Mouse (Mus musculus) thymus, adult 2 months (tissue): Measurements from ENCODE around the gene Sdk2.

ENCODE experiments used
- CTCF ChIP-seq: fragments of 200-500 bp; IDR thresholded peaks from 2 replicates; pipeline ENCODE4 v1.5.1; 2012; ENCODE audit warnings: mild to moderate bottlenecking, control low read depth, low read length, moderate library complexity, borderline replicate concordance; ENCODE audit not compliant: control insufficient read depth, poor library complexity, insufficient read depth; ENCODE audit errors: extremely low read depth
- POLR2A ChIP-seq: fragments of 200-500 bp; IDR thresholded peaks from 2 replicates; pipeline ENCODE4 v1.6.1; 2012; ENCODE audit warnings: mild to moderate bottlenecking, low read length, control low read depth, moderate library complexity; ENCODE audit not compliant: control insufficient read depth, poor library complexity, insufficient read depth; ENCODE audit errors: extremely low read depth

DNA sequence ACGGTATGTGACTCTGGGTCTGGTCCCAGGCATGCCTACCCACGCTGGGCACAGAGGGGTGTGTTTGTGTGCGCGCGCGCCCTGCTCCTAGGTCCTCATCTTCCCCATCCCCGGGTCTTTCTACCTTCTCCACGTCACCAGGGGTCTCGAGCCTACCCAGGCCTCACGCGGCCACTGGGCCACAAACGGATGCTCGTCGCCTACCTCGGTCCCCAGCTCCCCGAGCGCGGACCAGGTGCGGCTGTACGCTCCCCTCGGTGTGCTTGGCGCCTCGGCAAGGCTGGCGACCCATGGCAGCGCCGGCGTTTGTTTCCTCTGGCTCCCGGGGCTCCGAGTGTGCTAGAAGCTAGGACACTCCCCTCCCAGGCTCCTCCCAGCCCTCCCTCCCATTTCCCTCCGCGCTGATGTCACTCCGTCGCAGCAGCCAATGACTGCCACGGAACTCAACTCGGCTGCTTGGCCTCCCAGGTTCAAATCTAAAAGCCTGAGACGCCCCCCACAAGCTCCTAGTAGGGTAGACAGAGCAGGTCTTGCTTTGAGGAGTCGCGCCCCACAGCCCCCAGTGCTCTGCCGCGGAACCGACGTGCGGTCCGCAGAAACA lies 315.3 kb downstream of the Sdk2 start, which contains the start of gene Cdc42ep4:
- TF ChIP-seq CTCF (peak; percentile 13; the same call in 1 of the 2 replicates), POLR2A (peak; percentile 82)
